Mouse (Mus musculus) E14TG2a.4 (cell line): ENCODE results near the gene Tmx4.
A peak's percentile ranks its signal among the peaks of the same experiment; 100 is the strongest.

ENCODE experiments used
- H3K27me3 ChIP-seq: 2 replicates; pipeline ENCODE4 v1.6.1; 2014; ENCODE audit warnings: low read length, control low read depth; ENCODE audit not compliant: insufficient read depth
- H3K36me3 ChIP-seq: 2 replicates; pipeline ENCODE4 v1.6.1; 2014; ENCODE audit warnings: low read length, control low read depth; ENCODE audit not compliant: insufficient read depth
- H3K4me1 ChIP-seq: replicated peaks from 2 replicates; pipeline ENCODE4 v1.6.1; 2014; ENCODE audit warnings: low read depth, low read length, control low read depth
- H3K4me3 ChIP-seq: replicated peaks from 2 replicates; pipeline ENCODE4 v1.5.1; 2014; ENCODE audit warnings: mild to moderate bottlenecking, low read length
- H3K9me3 ChIP-seq: 2 replicates; pipeline ENCODE4 v1.6.1; 2014; ENCODE audit warnings: low read length, control low read depth
- CTCF ChIP-seq: conservative IDR thresholded peaks from 2 replicates; pipeline ENCODE4 v1.5.1; 2014; ENCODE audit warnings: low read length
- NANOG ChIP-seq: IDR thresholded peaks from 2 replicates; pipeline ENCODE4 v1.6.1; 2014; ENCODE audit warnings: borderline replicate concordance, low read length, mixed read lengths
- POU5F1 ChIP-seq: IDR thresholded peaks from 2 replicates; pipeline ENCODE4 v1.6.1; 2014; ENCODE audit warnings: low read length, borderline replicate concordance

The Tmx4 gene

DNA sequence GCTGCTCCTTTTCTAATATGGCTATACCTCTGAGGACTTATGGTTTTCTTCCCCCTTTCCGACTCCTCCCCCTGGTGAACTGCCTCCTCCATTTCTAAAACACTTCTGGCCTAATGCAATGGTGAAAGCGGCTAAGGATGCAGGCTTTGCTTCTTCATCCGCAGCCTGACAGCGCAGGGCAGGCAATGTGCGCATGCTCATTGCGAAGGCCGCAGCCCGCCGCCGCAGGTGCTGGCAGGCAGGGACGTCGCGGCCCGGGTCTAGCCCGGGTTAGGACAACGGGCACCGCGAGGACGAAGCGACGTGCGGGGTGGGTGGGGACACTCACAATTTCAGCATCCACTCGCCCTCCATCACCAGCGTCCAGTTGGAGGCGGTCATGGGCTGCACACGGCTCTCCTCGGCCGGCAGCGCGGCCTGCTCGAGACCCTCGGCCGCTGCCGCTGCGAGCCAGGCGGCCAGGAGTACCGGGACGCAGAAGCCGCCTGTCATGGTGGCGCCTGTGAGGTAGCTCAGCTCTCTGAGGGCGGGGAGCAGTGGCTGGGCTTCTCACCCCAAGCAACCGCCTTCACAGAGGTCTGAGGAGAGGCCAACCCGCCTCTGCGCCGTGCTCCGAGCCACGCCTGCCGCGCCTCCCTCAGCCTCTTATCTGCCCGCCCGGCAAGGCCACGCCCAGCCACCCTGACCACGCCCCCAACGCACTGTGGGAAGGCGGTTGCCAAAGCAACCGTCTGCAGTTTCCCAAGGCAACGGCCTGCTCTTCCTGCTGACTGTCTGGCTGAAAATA, at the start of gene Tmx4:
Gene Tmx4 (minus strand): TSS at position 632 of the 787 bp plus-strand sequence.
- Histone ChIP-seq H3K36me3 (no peaks in the 10 kb centered on the region), H3K4me3 (peak within 1 kb of the TSS; percentile 86), H3K27me3 (peaks cover 3% of the 10 kb centered on the region; the same call in 1 of the 2 replicates), H3K4me1 (peaks cover 12% of the 10 kb centered on the region), H3K9me3 (no peaks in the 10 kb centered on the region)
- TF ChIP-seq POU5F1 = no peak
- TF ChIP-seq NANOG = no peak
- no peak for TF ChIP-seq CTCF

DNA sequence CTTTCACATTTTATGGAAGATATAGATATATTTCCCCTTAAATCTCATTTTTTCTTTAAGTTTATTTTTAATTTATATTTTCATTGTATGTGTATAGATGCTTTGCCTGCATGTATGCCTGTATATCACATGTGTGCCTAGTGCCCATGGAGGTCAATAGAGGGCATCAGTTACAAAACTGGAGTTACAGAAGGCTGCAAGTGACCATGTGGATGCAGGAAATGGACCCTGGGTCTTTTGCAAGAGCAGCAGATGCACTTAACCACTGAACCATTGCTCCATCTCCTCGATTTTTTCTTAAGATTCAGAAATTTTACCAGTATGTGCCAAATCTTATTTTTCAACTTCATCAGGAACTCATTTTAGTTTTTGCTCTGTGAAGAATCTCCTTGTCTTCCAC, 48.2 kb upstream of the Tmx4 start:
- Histone ChIP-seq H3K27me3 (no peaks in the 10 kb centered on the region), H3K9me3 (no peaks in the 10 kb centered on the region), H3K4me1 (no peaks in the 10 kb centered on the region), H3K4me3 (no peak overlapping the region), H3K36me3 (no peaks in the 10 kb centered on the region)
- TF ChIP-seq NANOG = no peak

DNA sequence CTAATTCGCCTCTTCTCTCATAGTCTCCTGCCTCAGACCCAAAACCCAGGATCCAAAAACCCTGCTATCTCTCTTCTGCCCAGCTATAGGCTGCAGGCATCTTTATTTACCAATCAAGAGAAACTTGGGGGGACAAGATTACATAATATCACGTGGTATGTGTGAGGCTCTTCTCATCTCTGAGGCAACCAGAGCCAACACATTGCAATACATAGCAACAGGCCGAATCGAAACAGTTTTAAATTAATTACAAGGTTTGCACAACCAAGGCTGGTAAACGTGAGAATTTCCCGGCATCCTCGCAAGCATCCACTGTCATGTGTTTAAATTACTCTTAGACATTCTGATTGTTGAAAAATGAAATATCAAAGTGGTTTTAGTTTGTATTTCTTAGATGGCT, 47.1 kb upstream of the Tmx4 start:
- no peaks in the 10 kb centered on the region for H3K4me1 ChIP-seq
- TF ChIP-seq CTCF = no peak
- no peak for TF ChIP-seq NANOG
- no peak for TF ChIP-seq POU5F1
- H3K27me3 ChIP-seq = no peaks in the 10 kb centered on the region
- no peaks in the 10 kb centered on the region for H3K36me3 ChIP-seq
- no peak overlapping the region for H3K4me3 ChIP-seq
- no peaks in the 10 kb centered on the region for H3K9me3 ChIP-seq

DNA sequence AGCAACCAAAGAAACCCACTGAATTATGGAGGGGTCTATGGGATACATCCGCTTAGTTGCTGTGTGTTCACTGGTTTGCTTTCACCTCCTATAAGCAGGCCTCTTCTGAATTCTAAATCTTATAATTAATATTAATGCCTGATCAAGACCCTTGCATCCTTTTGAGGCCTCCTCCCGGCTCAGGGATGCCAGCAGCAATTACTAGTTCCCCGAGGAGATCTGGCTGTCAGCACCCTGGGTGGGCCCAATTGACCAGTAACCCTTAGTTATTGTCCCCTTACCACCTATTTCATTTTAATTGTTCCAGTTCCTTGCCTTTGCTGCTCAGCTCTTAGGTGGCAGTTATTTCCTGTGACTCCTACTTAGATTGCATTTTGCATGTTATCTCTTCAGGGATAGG, 38.4 kb upstream of the Tmx4 start:
- H3K4me3 ChIP-seq = no peak overlapping the region
- H3K9me3 ChIP-seq = no peaks in the 10 kb centered on the region
- no peaks in the 10 kb centered on the region for H3K4me1 ChIP-seq
- H3K36me3 ChIP-seq = no peaks in the 10 kb centered on the region
- no peak for TF ChIP-seq CTCF
- no peak for TF ChIP-seq NANOG
- TF ChIP-seq POU5F1 = no peak
- H3K27me3 ChIP-seq = no peaks in the 10 kb centered on the region

DNA sequence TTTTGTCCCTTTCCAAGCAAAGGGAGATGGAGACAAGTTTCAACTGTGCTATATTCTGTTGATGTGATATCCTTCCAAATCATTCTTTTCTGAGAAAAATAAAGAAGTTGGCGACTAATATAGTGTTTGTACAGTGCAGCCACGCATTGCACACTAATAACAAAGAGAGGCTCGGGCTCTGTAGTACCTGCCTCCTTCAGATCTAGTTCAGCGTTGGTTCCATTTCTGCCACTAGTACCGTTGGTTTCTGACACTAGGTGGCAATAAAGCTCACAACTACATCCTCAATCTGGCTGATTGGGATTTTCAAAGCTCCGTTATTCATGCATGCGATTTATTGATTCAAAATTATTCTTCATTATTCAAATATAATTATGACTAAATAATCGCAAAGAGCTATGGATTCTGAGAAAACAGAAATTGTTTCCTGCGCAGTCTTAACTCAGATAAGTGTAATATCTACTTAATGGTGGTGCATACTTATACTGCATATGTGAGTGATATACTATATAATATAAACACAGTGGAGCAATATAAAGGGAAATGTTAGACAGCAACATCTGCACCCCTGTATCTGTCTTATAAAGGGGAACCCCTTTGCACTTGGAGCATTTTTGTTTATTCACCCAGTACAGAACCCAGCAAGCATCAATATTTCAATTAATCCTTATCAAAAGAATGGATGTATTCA, 37.5 kb upstream of the Tmx4 start:
- Histone ChIP-seq H3K36me3 (no peaks in the 10 kb centered on the region), H3K9me3 (no peaks in the 10 kb centered on the region), H3K4me1 (no peaks in the 10 kb centered on the region), H3K27me3 (no peaks in the 10 kb centered on the region), H3K4me3 (no peak overlapping the region)
- TF ChIP-seq CTCF (peak; percentile 27), NANOG (no peak)

DNA sequence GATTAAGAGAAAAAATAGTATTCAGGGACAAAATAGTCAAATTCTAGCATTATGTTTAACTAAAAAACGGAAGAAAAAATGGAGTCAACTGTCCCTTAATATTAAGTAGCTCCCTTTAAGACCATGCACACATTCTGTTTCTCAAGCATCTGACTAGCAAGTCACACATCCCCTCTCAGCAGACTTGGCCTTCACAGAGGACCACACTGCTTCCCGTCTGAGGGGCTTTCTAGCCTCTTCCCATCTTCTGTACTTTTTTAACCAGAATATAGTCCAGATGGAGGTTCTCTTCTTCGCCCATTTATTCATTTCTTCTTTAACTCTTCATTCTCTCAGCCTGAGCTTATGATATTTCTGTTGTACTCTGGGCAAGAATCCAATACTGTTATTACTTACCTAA, 35.6 kb upstream of the Tmx4 start:
- TF ChIP-seq CTCF (no peak), POU5F1 (no peak), NANOG (no peak)

DNA sequence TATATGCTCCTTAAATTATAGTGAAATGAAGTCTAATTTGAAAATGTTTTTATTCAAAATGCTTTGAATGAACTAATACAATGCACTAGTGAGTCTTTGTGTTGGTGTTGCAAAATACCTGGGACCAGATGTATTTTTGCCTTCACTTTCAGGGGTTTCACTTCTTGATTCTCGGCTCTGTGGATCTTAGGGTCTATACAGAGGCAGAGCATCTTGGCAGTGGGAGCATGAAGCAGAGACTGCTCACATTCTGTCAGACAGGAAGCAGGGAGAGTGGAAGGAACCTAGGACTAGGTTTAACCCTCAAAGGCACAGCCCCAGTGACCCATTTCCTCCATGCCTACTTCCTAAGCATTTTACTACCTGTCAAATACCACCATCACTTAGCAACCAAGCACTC, 31.5 kb upstream of the Tmx4 start:
- H3K4me3 ChIP-seq = no peak overlapping the region
- H3K9me3 ChIP-seq = no peaks in the 10 kb centered on the region
- no peaks in the 10 kb centered on the region for H3K4me1 ChIP-seq
- TF ChIP-seq NANOG = no peak
- no peak for TF ChIP-seq CTCF
- no peak for TF ChIP-seq POU5F1
- H3K27me3 ChIP-seq = no peaks in the 10 kb centered on the region
- no peaks in the 10 kb centered on the region for H3K36me3 ChIP-seq

More for the DNA sequence above, 35.6 kb upstream of the Tmx4 start:
- Histone ChIP-seq H3K4me3 (no peak overlapping the region), H3K36me3 (no peaks in the 10 kb centered on the region), H3K4me1 (no peaks in the 10 kb centered on the region), H3K27me3 (no peaks in the 10 kb centered on the region), H3K9me3 (no peaks in the 10 kb centered on the region)

DNA sequence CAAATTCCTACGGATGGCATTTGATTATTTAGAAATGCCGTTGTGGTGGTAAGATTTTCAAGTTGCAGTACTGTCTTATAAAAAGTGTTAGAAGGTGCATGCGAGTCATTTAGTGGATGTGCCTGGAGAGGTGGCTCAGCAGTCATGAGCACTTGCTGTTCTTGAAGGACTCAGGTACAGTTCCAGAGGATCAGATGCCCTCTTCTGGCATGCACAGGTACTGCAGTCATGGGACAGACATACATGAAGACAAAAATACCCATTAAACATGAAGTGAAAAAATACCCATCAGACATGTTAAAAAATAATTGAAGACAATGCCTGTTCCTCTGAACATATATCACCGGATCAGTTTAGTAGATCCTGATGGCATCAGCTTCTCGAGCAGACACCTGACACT, 29.7 kb upstream of the Tmx4 start:
- TF ChIP-seq POU5F1 (no peak), NANOG (no peak), CTCF (peak; percentile 86)
- H3K9me3 ChIP-seq = no peaks in the 10 kb centered on the region
- H3K4me3 ChIP-seq = no peak overlapping the region
- H3K27me3 ChIP-seq = no peaks in the 10 kb centered on the region
- H3K36me3 ChIP-seq = no peaks in the 10 kb centered on the region
- H3K4me1 ChIP-seq = no peaks in the 10 kb centered on the region

DNA sequence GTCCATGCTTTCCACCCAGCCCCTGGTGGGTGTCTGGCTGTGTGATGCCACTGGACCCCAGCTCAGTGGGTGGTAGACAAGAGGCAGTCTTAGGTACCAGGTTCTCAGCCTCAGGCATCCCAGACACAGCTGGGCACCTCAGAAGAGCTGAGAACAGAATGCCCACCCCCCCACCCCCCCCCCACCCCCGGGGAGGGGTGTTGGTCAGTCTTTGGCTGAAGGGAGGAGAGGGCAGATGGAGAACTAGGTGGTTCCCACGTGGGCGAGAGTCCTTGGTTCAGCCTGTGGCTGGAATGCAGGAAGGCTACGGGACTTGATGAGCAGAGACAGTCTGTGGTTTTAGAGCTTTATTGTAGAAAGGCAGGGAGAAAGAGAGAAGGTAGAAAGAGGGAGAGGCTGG, 12.5 kb upstream of the Tmx4 start:
- no peak for TF ChIP-seq NANOG
- TF ChIP-seq POU5F1 = no peak
- TF ChIP-seq CTCF = no peak
- peaks cover 2% of the 10 kb centered on the region; the same call in 1 of the 2 replicates for H3K9me3 ChIP-seq
- H3K4me3 ChIP-seq = no peak overlapping the region
- no peaks in the 10 kb centered on the region for H3K36me3 ChIP-seq
- no peaks in the 10 kb centered on the region for H3K27me3 ChIP-seq
- no peaks in the 10 kb centered on the region for H3K4me1 ChIP-seq
